Mouse (Mus musculus) intestine, embryonic 16.5 days (tissue): ENCODE data around the gene Spin4. TPM values are rescaled to one million over a fixed set of nuclear protein-coding genes. Genes with fewer than 3 reads are reported as not detected.

Source experiments
- polyA plus RNA-seq: library from polyadenylated mRNA; unstranded; fragments of >200 nt; fragmentation: Nextera tagmentation; extraction: Ambion mirVana; gene quantifications from 2 replicates; pipeline ENCODE4 v1.2.1, GENCODE M21; 2015

The Spin4 gene
- polyA plus RNA-seq, 1 experiment from 2014 or later, result 4.5 TPM

Other genes with a start within 250 kb of the Spin4 start
- gene Arhgef9, start 170.2 kb upstream of the Spin4 start, polyA plus RNA-seq, result 7.4 and 8.3 TPM in 2 replicates